Mouse (Mus musculus): ENCODE results near the gene Mtmr4.

DNA sequence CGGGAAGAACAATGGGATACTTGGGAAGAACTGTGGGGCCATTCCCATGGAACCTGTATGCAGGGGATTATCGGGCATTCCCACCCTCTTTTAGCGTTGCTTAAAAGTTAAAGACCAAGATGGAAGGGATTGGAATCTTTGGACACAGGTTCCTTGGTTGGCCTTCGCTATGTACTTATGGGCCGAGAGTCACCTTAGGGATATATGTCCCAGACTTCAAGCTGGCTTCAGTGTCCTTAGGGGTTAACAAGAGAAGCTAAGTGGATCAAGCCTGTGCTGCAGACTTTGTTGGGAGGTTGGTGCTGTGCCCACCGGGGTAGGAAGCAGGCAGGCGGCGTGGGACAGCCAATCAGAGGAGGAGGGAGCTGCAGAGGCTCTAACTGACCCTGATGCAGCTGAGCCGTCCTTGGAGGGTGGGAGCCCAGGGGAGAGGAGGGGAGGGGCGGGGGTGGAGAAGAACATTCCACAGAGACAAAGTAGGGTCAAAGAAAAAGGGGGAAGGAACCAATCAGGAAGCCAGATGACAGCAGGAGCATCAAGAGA lies 11.3 kb upstream of the Mtmr4 start:
- no peak for TF ChIP-seq GATA1 (IDR thresholded peaks at IDR 0.05; ENCODE audit: borderline replicate concordance, low read length)
- no peak for TF ChIP-seq FLI1 (IDR thresholded peaks at IDR 0.05; ENCODE audit: low read length)

Measured in megakaryocyte, embryonic 14.5 days (primary cell).